Mouse (Mus musculus) ovary, postnatal 14 days (tissue): ENCODE results near the gene Gabpb1.

Experiments used
- DNase-seq: peaks from one replicate; pipeline ENCODE4 v3.0.0; 2022; ENCODE audit warnings: low spot score

The Gabpb1 gene

DNA sequence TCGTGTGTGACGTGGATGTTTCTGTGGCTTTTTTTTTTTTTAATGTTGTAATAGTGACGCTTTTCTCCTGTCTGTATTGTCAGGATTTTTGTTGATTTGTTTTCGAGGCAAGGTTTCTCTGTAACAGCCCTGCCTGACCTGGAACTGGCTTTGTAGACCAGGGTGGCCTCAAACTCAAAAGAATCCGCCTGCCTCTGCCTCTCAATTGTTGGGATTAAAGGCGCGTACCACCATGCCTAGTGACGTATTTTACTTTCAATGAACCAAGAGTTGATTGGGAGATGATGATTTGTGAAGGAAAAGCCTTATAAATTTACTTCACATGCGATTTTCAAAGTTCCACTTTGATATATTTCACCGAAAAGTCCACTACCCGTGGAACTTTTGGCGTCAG, at the start of gene Gabpb1:
TSS of gene Gabpb1 (minus strand) at position 216 of the 394 bp plus-strand sequence.
- no peak for DNase-seq

DNA sequence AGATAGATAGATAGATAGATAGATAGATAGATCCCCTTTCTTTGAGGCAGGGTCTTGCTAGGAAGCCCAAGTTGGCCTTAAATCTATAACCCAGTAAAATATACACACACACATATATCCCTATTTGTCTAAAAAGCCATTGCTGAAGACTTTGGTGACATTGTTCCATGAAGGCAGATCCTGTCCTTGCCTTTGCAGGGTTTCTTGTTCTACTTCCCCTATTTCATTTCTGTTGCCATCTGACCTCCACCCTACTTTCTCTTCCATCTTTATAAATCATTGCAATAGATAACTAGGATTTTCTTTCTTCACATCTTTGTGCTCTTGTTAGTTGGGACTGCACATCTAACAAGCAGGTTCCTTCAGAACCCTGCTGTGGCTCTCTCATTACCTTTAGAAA, 36.8 kb upstream of the Gabpb1 start:
- DNase-seq: no peak

GRCm38 (mm10) chr2:126712526-126712925, 36.4 kb upstream of the Gabpb1 start:
- no peak for DNase-seq

DNA sequence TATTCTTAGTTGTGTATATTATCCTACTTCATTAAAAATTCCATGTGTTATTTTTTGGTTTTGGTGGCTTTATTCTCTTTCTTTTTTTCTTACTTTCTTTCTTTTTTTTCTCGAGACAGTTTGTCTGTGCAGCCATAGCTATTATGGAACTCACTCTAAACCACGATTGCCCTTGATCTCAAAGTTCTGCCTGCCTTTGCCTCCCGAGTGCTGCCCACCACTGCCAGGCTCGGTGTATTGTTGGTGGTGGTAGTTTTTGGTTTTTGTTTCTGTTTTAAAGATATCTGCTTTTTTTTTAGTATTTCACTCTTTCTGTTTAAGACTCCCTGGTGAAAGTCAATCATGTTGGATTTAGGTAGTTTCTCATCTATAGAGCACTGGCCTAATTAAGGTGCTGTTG, 32.2 kb upstream of the Gabpb1 start:
- no peak for DNase-seq

- DNase-seq: no peak
These were observed 31.3 kb upstream of the Gabpb1 start for GRCm38 (mm10) chr2:126707438-126707779.

- peak; percentile 96 for DNase-seq
These were observed 30.8 kb upstream of the Gabpb1 start, which contains the start of gene Usp8 for GRCm38 (mm10) chr2:126706759-126707437. Gene Usp8, plus strand, starts transcription at chr2:126707328.

DNA sequence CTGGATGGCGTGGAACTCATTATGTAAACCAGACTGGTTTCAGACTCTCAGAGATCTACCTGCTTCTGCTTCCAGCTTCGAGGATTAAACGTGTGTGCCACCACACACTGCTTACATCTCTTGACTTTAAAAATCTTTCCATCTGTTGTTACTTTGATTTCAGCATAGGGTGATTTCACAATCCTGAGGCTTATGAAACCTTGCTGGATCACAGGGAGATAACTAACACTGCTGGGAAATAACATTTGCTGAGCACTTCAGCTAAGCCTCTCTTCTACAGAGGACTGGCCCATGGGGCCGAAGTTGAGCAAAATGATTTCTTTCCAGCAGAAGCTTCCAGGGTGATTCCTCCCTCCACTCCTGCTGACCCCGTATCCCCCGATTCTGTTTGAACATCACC, 19.1 kb upstream of the Gabpb1 start:
- no peak for DNase-seq

DNA sequence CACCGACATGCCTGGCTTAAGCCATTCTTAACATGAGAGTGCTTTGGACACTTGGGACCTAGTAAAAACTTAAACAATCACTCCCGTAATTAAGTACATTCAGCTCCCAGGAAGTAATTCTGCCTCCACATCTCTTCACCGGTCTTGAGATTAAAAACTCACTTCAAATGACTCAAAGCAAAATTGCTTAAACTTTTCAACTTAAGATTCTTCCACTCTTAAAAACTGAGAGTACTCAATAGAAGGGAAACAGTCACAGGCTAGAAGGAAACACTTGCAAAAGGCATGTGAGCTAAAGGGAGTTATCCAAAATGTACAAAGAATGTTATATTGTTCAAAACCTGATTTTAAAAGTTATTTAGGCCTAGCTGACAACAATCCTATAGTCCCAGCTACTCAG, 15.2 kb upstream of the Gabpb1 start:
- no peak for DNase-seq

DNA sequence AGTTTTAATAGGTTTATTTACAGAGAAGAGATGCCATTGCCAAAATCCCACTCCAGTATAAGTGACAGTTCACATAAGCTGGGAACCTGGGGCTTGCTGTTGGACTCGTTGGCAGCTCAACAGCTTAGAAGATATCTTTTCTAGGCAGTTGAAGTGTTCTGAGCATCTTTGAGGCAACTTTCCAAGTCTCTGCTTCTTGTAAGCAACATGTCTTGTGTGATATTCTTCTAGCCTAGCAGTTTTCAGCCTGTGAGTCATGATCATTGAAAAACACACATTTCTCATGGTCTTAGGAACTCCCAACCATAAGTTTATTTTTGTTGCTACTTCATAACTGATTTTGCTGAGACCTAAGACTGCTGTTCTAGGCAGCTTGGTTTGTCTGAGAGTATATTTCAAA, 6.8 kb upstream of the Gabpb1 start:
- DNase-seq: no peak

DNA sequence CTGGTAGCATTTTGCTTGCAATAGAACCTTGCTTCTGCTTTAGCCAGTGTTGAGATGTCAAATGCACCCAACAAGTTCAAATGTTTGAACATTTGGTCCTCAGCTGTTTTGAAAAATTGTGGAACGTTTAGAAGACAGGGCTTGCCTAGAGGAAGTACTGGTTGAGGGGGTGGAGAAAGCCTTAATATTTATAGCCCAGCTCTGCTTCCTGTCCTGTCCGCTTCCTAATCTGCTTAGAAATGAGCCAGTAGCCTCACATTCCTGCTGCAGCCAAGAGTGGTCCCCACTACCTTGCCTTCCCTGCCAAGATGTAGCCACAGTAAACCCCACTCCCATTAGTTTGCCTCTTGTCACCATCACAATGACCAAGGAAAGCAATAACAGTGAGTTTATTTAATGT, 6.2 kb upstream of the Gabpb1 start:
- no peak for DNase-seq

- no peak for DNase-seq
These were observed 1.2 kb upstream of the Gabpb1 start for GRCm38 (mm10) chr2:126677366-126677765.

GRCm38 (mm10) chr2:126675169-126676121, 692 bp downstream of the Gabpb1 start:
- peak; percentile 75 for DNase-seq

DNA sequence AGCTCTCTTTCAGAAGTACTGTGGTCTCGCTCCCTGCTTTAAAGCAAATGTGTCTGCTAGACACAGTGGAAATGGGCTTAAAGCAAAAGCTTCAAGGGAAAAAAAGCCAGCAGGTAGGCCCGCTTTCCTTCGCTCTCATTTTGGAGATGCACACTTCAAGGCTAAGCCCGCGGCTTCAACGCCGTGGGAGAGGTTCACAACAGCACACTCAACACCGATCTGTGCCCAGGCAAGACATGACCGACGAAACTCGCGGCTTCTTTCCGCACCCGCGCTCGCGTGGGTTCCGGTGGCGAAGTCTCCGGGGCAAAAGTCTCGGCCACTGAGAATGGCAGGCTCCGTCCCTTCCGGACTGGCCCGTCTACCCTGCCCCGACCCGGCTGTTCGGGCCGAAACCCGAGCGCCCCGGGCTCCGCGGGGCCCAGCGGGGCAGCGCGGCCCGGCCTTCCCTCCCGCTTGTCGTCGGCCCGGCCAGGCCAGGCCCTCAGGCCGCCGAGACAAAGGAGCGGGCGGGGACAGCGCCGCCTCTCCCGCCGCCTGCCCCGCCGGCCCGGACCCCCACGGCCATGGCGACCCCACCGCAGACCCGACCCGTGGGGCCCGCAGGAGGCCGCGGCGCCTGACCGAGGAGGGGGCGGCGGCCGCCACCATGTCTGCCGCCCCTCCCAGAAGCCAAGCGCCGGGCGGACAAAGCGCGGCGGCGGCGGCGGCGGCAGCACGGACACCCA, 1.5 kb downstream of the Gabpb1 start:
- DNase-seq: peak; percentile 50

DNA sequence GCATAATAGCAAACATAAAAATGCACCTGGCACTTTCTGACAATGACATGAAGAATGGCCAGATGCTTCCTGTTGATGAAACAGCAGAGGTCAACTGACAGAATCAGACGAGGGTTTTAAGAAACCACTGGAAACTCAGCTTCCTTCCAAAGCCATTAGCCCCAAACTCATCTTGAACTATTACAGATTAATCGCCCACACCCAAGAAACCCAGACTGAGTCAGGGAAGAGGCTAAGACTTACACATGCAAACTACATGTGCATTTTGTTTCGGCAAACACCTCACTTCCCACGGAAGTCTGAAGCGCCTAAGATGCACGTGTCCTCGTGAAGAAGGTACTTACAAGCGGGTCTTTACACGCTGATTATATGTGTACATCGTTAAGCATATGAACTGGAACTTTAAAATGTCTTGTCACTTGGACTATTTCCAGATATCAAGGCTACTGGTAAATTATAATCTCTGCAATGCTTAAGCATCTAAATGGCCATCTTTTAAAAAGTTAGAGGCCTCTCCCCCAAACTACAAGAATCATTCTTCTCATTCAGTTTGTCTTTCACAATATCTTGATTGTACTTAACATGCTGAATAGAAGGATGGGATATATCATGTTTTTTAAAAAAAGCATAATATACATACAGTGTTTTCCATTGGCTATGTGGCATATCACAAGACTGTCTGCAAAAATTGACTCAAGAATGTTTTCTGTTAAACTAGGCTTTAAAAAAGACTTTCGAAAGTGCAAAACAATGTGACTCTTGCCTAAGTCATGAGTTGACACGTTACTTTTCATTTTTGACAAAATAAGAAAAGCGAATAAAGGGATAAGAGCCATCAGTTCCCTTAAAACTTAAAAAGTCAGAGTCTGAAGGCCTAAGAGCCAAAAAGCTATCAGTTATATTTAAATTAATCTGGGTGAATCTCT, 2.6 kb downstream of the Gabpb1 start:
- no peak for DNase-seq

GRCm38 (mm10) chr2:126668621-126669252, 7.4 kb downstream of the Gabpb1 start:
- DNase-seq: no peak

- DNase-seq: no peak
These were observed 10.2 kb downstream of the Gabpb1 start for GRCm38 (mm10) chr2:126665984-126666383.

- DNase-seq: no peak
These were observed 12.7 kb downstream of the Gabpb1 start for GRCm38 (mm10) chr2:126663481-126663880.

GRCm38 (mm10) chr2:126652929-126653328, 23.2 kb downstream of the Gabpb1 start:
- DNase-seq: no peak

DNA sequence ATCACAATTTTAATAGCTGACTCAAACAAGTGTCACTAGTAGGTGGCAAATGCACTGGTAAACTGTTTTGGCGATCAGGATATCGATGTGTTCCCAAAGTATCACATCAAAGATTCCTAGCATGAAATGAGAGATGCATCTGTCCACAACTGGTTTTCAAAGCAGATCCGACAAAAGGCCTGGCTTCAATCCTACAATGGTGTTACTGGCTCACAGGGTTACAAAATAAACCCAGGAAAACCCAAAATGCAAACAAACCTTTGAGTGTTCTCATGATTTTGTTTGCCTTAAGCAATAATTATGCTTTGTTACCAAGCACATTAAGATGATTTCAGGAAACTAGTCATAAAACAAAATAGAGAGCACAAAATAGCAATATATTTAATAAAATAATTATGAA, 28.4 kb downstream of the Gabpb1 start:
- no peak for DNase-seq

- DNase-seq: no peak
These were observed 29.7 kb downstream of the Gabpb1 start for GRCm38 (mm10) chr2:126646461-126646860.

DNA sequence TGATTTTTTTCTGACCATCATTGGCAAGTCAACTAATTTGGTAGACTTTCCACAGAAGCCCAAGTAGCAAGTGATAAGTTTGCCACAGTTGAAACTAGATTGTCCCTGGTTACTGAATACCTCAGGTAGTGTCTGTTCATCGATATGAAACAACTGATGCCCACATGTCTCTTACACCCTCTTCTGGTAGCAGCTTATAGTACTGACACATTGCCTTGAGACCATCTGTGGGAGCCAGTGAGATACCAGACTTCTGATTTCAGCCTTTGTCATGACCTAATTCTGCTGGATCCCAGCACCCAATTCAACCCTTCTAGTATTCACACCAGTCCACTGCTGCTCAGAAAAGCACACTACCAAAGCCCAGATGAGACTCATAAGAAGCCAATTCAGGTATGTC, 31.4 kb downstream of the Gabpb1 start:
- DNase-seq: no peak
